Mouse (Mus musculus): ENCODE data around the gene Catsper1. TPM values are rescaled to one million over a fixed set of nuclear protein-coding genes. Genes with fewer than 3 reads are reported as not detected.

Catsper1 gene
- 2.0 TPM for polyA plus RNA-seq (2014; fragmentation: Illumina TruSeq; extraction: RNeasy Lipid Tissue Mini Kit (QIAGEN cat#74804); ENCODE audit: low read depth, low replicate concordance)

DNA sequence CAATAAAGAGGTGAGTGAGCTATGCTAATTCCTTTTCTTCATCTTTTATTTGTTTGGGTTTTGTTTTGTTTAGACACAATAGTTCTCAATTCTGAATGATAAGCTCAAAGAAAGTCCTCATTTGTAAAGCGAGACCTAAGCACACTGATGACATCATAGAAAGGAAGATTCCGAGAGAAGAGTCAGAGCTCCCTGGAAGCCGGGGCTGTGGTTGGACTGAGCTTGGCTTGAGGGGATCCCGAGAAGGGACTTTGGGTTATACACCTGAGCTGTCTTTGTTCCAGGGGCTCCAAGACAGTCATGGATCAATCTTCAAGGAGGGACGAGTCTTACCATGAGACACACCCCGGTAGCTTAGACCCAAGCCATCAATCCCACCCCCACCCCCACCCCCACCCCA lies at the start of gene Catsper1:
Gene Catsper1, plus strand, starts transcription at position 301 of the 400 bp plus-strand sequence.

GRCm38 (mm10) chr19:5294972-5295735 lies 40.4 kb upstream of the Catsper1 start, which contains the start of gene Sf3b2:
Gene Sf3b2, minus strand, starts transcription at chr19:5295455.

GRCm38 (mm10) chr19:5297903-5298800 lies 37.4 kb upstream of the Catsper1 start, which contains the start of gene Gal3st3:
Gene Gal3st3, plus strand, starts transcription at chr19:5298331.

DNA sequence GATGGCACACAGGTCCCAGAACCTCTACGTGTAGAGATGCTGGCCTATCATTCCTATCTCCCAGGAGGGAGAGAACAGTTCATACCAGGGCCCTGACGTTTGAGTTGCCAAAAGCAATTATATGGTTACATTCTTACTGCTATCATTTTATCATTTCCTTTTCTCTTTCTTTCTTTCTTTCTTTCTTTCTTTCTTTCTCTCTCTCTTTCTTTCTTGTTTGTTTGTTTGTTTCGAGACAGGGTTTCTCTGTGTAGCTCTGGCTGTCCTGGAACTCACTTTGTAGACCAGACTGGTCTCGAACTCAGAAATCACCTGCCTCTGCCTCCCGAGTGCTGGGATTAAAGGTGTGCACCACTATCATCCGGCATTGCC lies 13.9 kb downstream of the Catsper1 start, which contains the start of gene Cst6:
Gene Cst6, minus strand, starts transcription at position 73 of the 372 bp plus-strand sequence.

GRCm38 (mm10) chr19:5366175-5367052 lies 30.9 kb downstream of the Catsper1 start, which contains the start of gene Eif1ad:
Gene Eif1ad, plus strand, starts transcription at chr19:5366741.

DNA sequence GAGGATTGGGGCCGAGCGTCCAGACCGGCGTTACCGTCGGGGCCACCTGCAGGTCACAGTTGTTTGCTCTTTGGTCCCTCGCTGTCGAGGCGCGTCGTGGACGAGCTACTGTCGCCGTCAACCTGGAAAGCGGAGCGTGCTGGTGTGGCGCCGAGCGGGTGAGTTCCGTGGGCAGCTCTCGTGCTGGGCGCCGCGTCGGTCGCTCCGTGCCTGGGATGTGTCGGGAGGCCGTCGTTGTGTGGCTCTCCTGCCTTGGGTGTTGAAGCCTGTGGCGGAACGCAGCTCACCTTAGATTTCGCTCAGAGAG lies 31.5 kb downstream of the Catsper1 start, which contains the start of gene Banf1:
Gene Banf1, minus strand, starts transcription at position 116 of the 307 bp plus-strand sequence.

DNA sequence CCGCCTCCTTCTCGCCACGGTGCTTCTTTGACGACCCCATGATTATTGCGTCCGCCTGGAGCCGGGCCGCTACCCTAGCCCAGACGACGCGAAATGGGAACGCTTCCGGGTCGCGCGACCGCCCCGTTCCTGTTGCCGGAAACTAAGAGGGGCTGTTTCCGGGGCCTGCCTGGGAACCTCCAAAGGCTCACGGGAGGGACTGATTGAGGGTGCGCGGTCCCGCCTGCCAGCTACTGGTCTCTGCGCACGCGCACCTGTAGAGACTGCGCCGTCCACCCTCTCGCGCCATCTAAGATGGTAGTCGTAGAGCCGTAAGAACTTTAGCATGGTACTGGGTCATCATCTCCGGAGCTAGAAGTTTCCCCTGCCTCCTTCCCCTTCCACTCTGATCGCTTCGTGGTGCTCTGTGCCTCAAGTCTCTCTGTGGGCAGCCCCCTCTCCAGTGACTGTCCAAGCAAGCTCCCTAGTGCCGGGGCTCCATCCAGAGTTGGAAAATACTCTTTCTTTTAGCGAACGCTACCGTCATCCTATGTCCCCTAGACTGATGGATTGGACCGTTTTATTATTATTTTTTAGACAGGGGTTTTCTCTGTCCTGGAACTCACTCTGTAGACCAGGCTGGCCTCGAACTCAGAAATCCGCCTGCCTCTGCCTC lies 53.2 kb downstream of the Catsper1 start, which contains the start of gene Sart1:
Gene Sart1, minus strand, starts transcription at position 116 of the 655 bp plus-strand sequence.

Other genes with a start within 250 kb of the Catsper1 start
- gene Yif1a, start 247.2 kb upstream of the Catsper1 start, polyA plus RNA-seq (2014; fragmentation: Illumina TruSeq; extraction: RNeasy Lipid Tissue Mini Kit (QIAGEN cat#74804); ENCODE audit: low read depth, low replicate concordance): 71.7 TPM
- gene Cnih2, start 237.2 kb upstream of the Catsper1 start, polyA plus RNA-seq (2014; fragmentation: Illumina TruSeq; extraction: RNeasy Lipid Tissue Mini Kit (QIAGEN cat#74804); ENCODE audit: low read depth, low replicate concordance): 1.6 TPM
- 160 TPM for gene Rab1b, start 228.7 kb upstream of the Catsper1 start, polyA plus RNA-seq (2014; fragmentation: Illumina TruSeq; extraction: RNeasy Lipid Tissue Mini Kit (QIAGEN cat#74804); ENCODE audit: low read depth, low replicate concordance)
- gene Klc2, start 217.2 kb upstream of the Catsper1 start, polyA plus RNA-seq (2014; fragmentation: Illumina TruSeq; extraction: RNeasy Lipid Tissue Mini Kit (QIAGEN cat#74804); ENCODE audit: low read depth, low replicate concordance): 29.1 TPM
- gene Pacs1, start 62.6 kb upstream of the Catsper1 start, polyA plus RNA-seq (2014; fragmentation: Illumina TruSeq; extraction: RNeasy Lipid Tissue Mini Kit (QIAGEN cat#74804); ENCODE audit: low read depth, low replicate concordance): 21.5 TPM
- 105 TPM for gene Sf3b2, start 40.3 kb upstream of the Catsper1 start, polyA plus RNA-seq (2014; fragmentation: Illumina TruSeq; extraction: RNeasy Lipid Tissue Mini Kit (QIAGEN cat#74804); ENCODE audit: low read depth, low replicate concordance)
- 0.60 TPM for gene Gal3st3, start 37.4 kb upstream of the Catsper1 start, polyA plus RNA-seq (2014; fragmentation: Illumina TruSeq; extraction: RNeasy Lipid Tissue Mini Kit (QIAGEN cat#74804); ENCODE audit: low read depth, low replicate concordance)
- 11.8 TPM for gene Cst6, start 13.8 kb downstream of the Catsper1 start, polyA plus RNA-seq (2014; fragmentation: Illumina TruSeq; extraction: RNeasy Lipid Tissue Mini Kit (QIAGEN cat#74804); ENCODE audit: low read depth, low replicate concordance)
- gene Eif1ad, start 31.0 kb downstream of the Catsper1 start, polyA plus RNA-seq (2014; fragmentation: Illumina TruSeq; extraction: RNeasy Lipid Tissue Mini Kit (QIAGEN cat#74804); ENCODE audit: low read depth, low replicate concordance): 22.2 TPM
- 85.8 TPM for gene Banf1, start 31.4 kb downstream of the Catsper1 start, polyA plus RNA-seq (2014; fragmentation: Illumina TruSeq; extraction: RNeasy Lipid Tissue Mini Kit (QIAGEN cat#74804); ENCODE audit: low read depth, low replicate concordance)
- gene Sart1, start 53.0 kb downstream of the Catsper1 start, polyA plus RNA-seq (2014; fragmentation: Illumina TruSeq; extraction: RNeasy Lipid Tissue Mini Kit (QIAGEN cat#74804); ENCODE audit: low read depth, low replicate concordance): 49.0 TPM
- 4.2 TPM for gene Tsga10ip, start 66.8 kb downstream of the Catsper1 start, polyA plus RNA-seq (2014; fragmentation: Illumina TruSeq; extraction: RNeasy Lipid Tissue Mini Kit (QIAGEN cat#74804); ENCODE audit: low read depth, low replicate concordance)
- 252 TPM for gene Drap1, start 89.2 kb downstream of the Catsper1 start, polyA plus RNA-seq (2014; fragmentation: Illumina TruSeq; extraction: RNeasy Lipid Tissue Mini Kit (QIAGEN cat#74804); ENCODE audit: low read depth, low replicate concordance)
- gene AI837181, start 89.4 kb downstream of the Catsper1 start, polyA plus RNA-seq (2014; fragmentation: Illumina TruSeq; extraction: RNeasy Lipid Tissue Mini Kit (QIAGEN cat#74804); ENCODE audit: low read depth, low replicate concordance): 45.5 TPM
- 0.51 TPM for gene Fosl1, start 111.8 kb downstream of the Catsper1 start, polyA plus RNA-seq (2014; fragmentation: Illumina TruSeq; extraction: RNeasy Lipid Tissue Mini Kit (QIAGEN cat#74804); ENCODE audit: low read depth, low replicate concordance)
- 7.1 TPM for gene Ccdc85b, start 122.2 kb downstream of the Catsper1 start, polyA plus RNA-seq (2014; fragmentation: Illumina TruSeq; extraction: RNeasy Lipid Tissue Mini Kit (QIAGEN cat#74804); ENCODE audit: low read depth, low replicate concordance)
- 53.3 TPM for gene Fibp, start 124.9 kb downstream of the Catsper1 start, polyA plus RNA-seq (2014; fragmentation: Illumina TruSeq; extraction: RNeasy Lipid Tissue Mini Kit (QIAGEN cat#74804); ENCODE audit: low read depth, low replicate concordance)
- gene Ctsw, start 132.8 kb downstream of the Catsper1 start, polyA plus RNA-seq (2014; fragmentation: Illumina TruSeq; extraction: RNeasy Lipid Tissue Mini Kit (QIAGEN cat#74804); ENCODE audit: low read depth, low replicate concordance): 1.5 TPM
- 41.4 TPM for gene Efemp2, start 138.2 kb downstream of the Catsper1 start, polyA plus RNA-seq (2014; fragmentation: Illumina TruSeq; extraction: RNeasy Lipid Tissue Mini Kit (QIAGEN cat#74804); ENCODE audit: low read depth, low replicate concordance)
- gene Mus81, start 152.7 kb downstream of the Catsper1 start, polyA plus RNA-seq (2014; fragmentation: Illumina TruSeq; extraction: RNeasy Lipid Tissue Mini Kit (QIAGEN cat#74804); ENCODE audit: low read depth, low replicate concordance): 45.1 TPM
- 533 TPM for gene Cfl1, start 154.7 kb downstream of the Catsper1 start, polyA plus RNA-seq (2014; fragmentation: Illumina TruSeq; extraction: RNeasy Lipid Tissue Mini Kit (QIAGEN cat#74804); ENCODE audit: low read depth, low replicate concordance)
- gene 1700020D05Rik, start 168.0 kb downstream of the Catsper1 start, polyA plus RNA-seq (2014; fragmentation: Illumina TruSeq; extraction: RNeasy Lipid Tissue Mini Kit (QIAGEN cat#74804); ENCODE audit: low read depth, low replicate concordance): 6.2 TPM
- gene Snx32, start 174.8 kb downstream of the Catsper1 start, polyA plus RNA-seq (2014; fragmentation: Illumina TruSeq; extraction: RNeasy Lipid Tissue Mini Kit (QIAGEN cat#74804); ENCODE audit: low read depth, low replicate concordance): 18.9 TPM
- gene Ovol1, start 224.9 kb downstream of the Catsper1 start, polyA plus RNA-seq (2014; fragmentation: Illumina TruSeq; extraction: RNeasy Lipid Tissue Mini Kit (QIAGEN cat#74804); ENCODE audit: low read depth, low replicate concordance): 2.1 TPM
- gene Ap5b1, start 232.3 kb downstream of the Catsper1 start, polyA plus RNA-seq (2014; fragmentation: Illumina TruSeq; extraction: RNeasy Lipid Tissue Mini Kit (QIAGEN cat#74804); ENCODE audit: low read depth, low replicate concordance): 5.9 TPM